25 mouse cellular contexts compared by ENCODE assay signal in the genomic region with DNA sequence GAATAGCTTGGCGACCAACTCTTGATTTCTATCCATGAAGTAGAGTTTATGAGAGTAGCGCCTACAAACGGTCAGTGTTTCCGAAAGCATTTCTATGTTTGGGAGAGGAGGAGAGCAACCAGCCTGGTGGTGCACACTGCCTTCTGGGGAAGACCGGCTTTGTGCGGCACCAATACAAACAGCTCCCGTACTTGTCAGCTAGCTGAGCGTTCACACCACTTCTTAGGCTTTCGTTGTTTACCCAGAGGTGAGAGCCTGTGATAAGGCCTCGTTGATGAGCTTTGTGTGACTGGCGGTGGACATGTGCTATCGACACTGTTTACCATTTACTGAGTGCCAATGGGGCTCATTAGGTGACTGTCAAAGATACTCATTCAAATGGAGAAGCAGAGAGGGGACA.
"Had no signal": no experiment of that assay in that cellular context is flagged by ENCODE, and none has a peak within 500 bp of the region (broad histone marks: within the 10 kb centered on the region; RNA-seq: fewer than 3 reads in every experiment).

No protein-coding gene starts in this region.

- H3K4me2 ChIP-seq: heart, embryonic 11.5 days; heart, embryonic 13.5 days; heart, embryonic 15.5 days; hindbrain, embryonic 12.5 days; hindbrain, embryonic 14.5 days; intestine, embryonic 15.5 days; limb, embryonic 12.5 days had no signal

- H3K27ac ChIP-seq: gastrocnemius, adult 2 months; heart, adult 2 months; heart, embryonic 13.5 days; heart, embryonic 15.5 days; hindbrain, embryonic 10.5 days; hindbrain, embryonic 12.5 days; hindbrain, embryonic 14.5 days; intestine, embryonic 15.5 days; layer of hippocampus, adult 2 months; left cerebral cortex, adult 2 months; limb, embryonic 10.5 days; limb, embryonic 12.5 days had no signal

- H3K27me3 ChIP-seq: heart, embryonic 13.5 days; hindbrain, embryonic 12.5 days; intestine, embryonic 15.5 days; limb, embryonic 12.5 days had no signal

- ATAC-seq: forebrain, embryonic 16.5 days; hindbrain, embryonic 16.5 days; inflammation-experienced regulatory T-cells, adult 6 months; intestine, embryonic 15.5 days; intestine, postnatal 0 days had no signal

- DNase-seq: gastrocnemius, adult 2 months; gastrocnemius, postnatal 10 days; gastrocnemius, postnatal 25 days; heart, adult 2 months; heart, postnatal 4 days; kidney, adult 18-20 months; kidney, adult 8-10 months; kidney, postnatal 10 days; kidney, postnatal 25 days; kidney, postnatal 4 days had no signal

- H3K9me3 ChIP-seq: heart, embryonic 13.5 days; heart, embryonic 15.5 days; intestine, embryonic 15.5 days had no signal

- H3K4me3 ChIP-seq: gastrocnemius, adult 2 months; heart, adult 2 months; heart, embryonic 13.5 days; heart, embryonic 15.5 days; hindbrain, embryonic 10.5 days; hindbrain, embryonic 12.5 days; intestine, embryonic 15.5 days; layer of hippocampus, adult 2 months; left cerebral cortex, adult 2 months; limb, embryonic 10.5 days; limb, embryonic 12.5 days had no signal

- H3K36me3 ChIP-seq: heart, embryonic 13.5 days; heart, embryonic 15.5 days; hindbrain, embryonic 10.5 days; hindbrain, embryonic 12.5 days; intestine, embryonic 15.5 days; limb, embryonic 12.5 days had no signal

- H3K9ac ChIP-seq: heart, embryonic 13.5 days; heart, embryonic 15.5 days; hindbrain, embryonic 12.5 days; hindbrain, embryonic 14.5 days; intestine, embryonic 15.5 days; limb, embryonic 12.5 days had no signal
